Mouse (Mus musculus): ENCODE data around the gene Esyt3. TPM values are rescaled to one million over a fixed set of nuclear protein-coding genes. Genes with fewer than 3 reads are reported as not detected.

Gene Esyt3
- polyA plus RNA-seq, 1 experiment from 2014 or later, result 0.58 TPM

- no peaks in the 10 kb centered on the region for H3K9me3 ChIP-seq (ENCODE audit: control insufficient read depth, low read depth, low read length)
- H3K9ac ChIP-seq (replicated peaks; ENCODE audit: low read depth, low read length), result no peak overlapping the region
- ATAC-seq (ENCODE audit: insufficient number of reproducible peaks, insufficient read depth, low FRiP score, low read depth), result no peak
- no peaks in the 10 kb centered on the region for H3K4me1 ChIP-seq (ENCODE audit: control insufficient read depth, insufficient read depth, low read length)
- H3K36me3 ChIP-seq (ENCODE audit: control insufficient read depth, insufficient read depth, low read length), result no peaks in the 10 kb centered on the region
- no peaks in the 10 kb centered on the region for H3K27me3 ChIP-seq (ENCODE audit: control insufficient read depth, insufficient read depth, low read length)
- no peak overlapping the region for H3K27ac ChIP-seq (ENCODE audit: low read length)
- H3K4me2 ChIP-seq (replicated peaks; ENCODE audit: low read depth, low read length), result no peak overlapping the region
- no peak overlapping the region for H3K4me3 ChIP-seq (ENCODE audit: low read depth, low read length)
- 45% methylated on average over 3 of the region's 3 CpGs for WGBS
Measured at GRCm38 (mm10) chr9:99341600-99341999, 16.8 kb downstream of the Esyt3 start.

GRCm38 (mm10) chr9:99340126-99340525, 18.2 kb downstream of the Esyt3 start:
- Histone ChIP-seq H3K4me1 (ENCODE audit: control insufficient read depth, insufficient read depth, low read length) (no peaks in the 10 kb centered on the region), H3K4me3 (ENCODE audit: low read depth, low read length) (no peak overlapping the region)
- WGBS, result 75% methylated on average over 12 of the region's 12 CpGs

GRCm38 (mm10) chr9:99339182-99339581, 19.2 kb downstream of the Esyt3 start:
- WGBS, result 82% methylated on average over 1 of the region's 1 CpGs
- no peak for ATAC-seq (ENCODE audit: insufficient number of reproducible peaks, insufficient read depth, low FRiP score, low read depth)
- Histone ChIP-seq H3K4me1 (ENCODE audit: control insufficient read depth, insufficient read depth, low read length) (no peaks in the 10 kb centered on the region), H3K27me3 (ENCODE audit: control insufficient read depth, insufficient read depth, low read length) (no peaks in the 10 kb centered on the region), H3K9ac (replicated peaks; ENCODE audit: low read depth, low read length) (no peak overlapping the region), H3K4me2 (replicated peaks; ENCODE audit: low read depth, low read length) (no peak overlapping the region), H3K4me3 (ENCODE audit: low read depth, low read length) (no peak overlapping the region), H3K36me3 (ENCODE audit: control insufficient read depth, insufficient read depth, low read length) (no peaks in the 10 kb centered on the region), H3K9me3 (ENCODE audit: control insufficient read depth, low read depth, low read length) (no peaks in the 10 kb centered on the region), H3K27ac (ENCODE audit: low read length) (no peak overlapping the region)

More at GRCm38 (mm10) chr9:99340126-99340525, 18.2 kb downstream of the Esyt3 start:
- H3K9me3 ChIP-seq (ENCODE audit: control insufficient read depth, low read depth, low read length), result no peaks in the 10 kb centered on the region
- H3K4me2 ChIP-seq (replicated peaks; ENCODE audit: low read depth, low read length), result no peak overlapping the region
- H3K27ac ChIP-seq (ENCODE audit: low read length), result no peak overlapping the region
- H3K36me3 ChIP-seq (ENCODE audit: control insufficient read depth, insufficient read depth, low read length), result no peaks in the 10 kb centered on the region
- no peak overlapping the region for H3K9ac ChIP-seq (replicated peaks; ENCODE audit: low read depth, low read length)
- no peaks in the 10 kb centered on the region for H3K27me3 ChIP-seq (ENCODE audit: control insufficient read depth, insufficient read depth, low read length)
- ATAC-seq (ENCODE audit: insufficient number of reproducible peaks, insufficient read depth, low FRiP score, low read depth), result no peak

- Histone ChIP-seq H3K9me3 (ENCODE audit: control insufficient read depth, low read depth, low read length) (no peaks in the 10 kb centered on the region), H3K9ac (replicated peaks; ENCODE audit: low read depth, low read length) (no peak overlapping the region), H3K27me3 (ENCODE audit: control insufficient read depth, insufficient read depth, low read length) (no peaks in the 10 kb centered on the region), H3K4me1 (ENCODE audit: control insufficient read depth, insufficient read depth, low read length) (no peaks in the 10 kb centered on the region), H3K36me3 (ENCODE audit: control insufficient read depth, insufficient read depth, low read length) (no peaks in the 10 kb centered on the region), H3K4me3 (ENCODE audit: low read depth, low read length) (no peak overlapping the region), H3K4me2 (replicated peaks; ENCODE audit: low read depth, low read length) (no peak overlapping the region), H3K27ac (ENCODE audit: low read length) (no peak overlapping the region)
- no peak for ATAC-seq (ENCODE audit: insufficient number of reproducible peaks, insufficient read depth, low FRiP score, low read depth)
- WGBS, result 91% methylated on average over 1 of the region's 1 CpGs
Measured at GRCm38 (mm10) chr9:99338293-99338692, 20.1 kb downstream of the Esyt3 start.

GRCm38 (mm10) chr9:99336538-99336937, 21.8 kb downstream of the Esyt3 start:
- Histone ChIP-seq H3K27ac (ENCODE audit: low read length) (no peak overlapping the region), H3K36me3 (ENCODE audit: control insufficient read depth, insufficient read depth, low read length) (no peaks in the 10 kb centered on the region), H3K4me1 (ENCODE audit: control insufficient read depth, insufficient read depth, low read length) (no peaks in the 10 kb centered on the region), H3K9me3 (ENCODE audit: control insufficient read depth, low read depth, low read length) (no peaks in the 10 kb centered on the region), H3K27me3 (ENCODE audit: control insufficient read depth, insufficient read depth, low read length) (no peaks in the 10 kb centered on the region), H3K4me3 (ENCODE audit: low read depth, low read length) (no peak overlapping the region), H3K4me2 (replicated peaks; ENCODE audit: low read depth, low read length) (no peak overlapping the region), H3K9ac (replicated peaks; ENCODE audit: low read depth, low read length) (no peak overlapping the region)
- WGBS, result 78% methylated on average over 4 of the region's 4 CpGs
- no peak for ATAC-seq (ENCODE audit: insufficient number of reproducible peaks, insufficient read depth, low FRiP score, low read depth)

- no peaks in the 10 kb centered on the region for H3K36me3 ChIP-seq (ENCODE audit: control insufficient read depth, insufficient read depth, low read length)
- H3K4me1 ChIP-seq (ENCODE audit: control insufficient read depth, insufficient read depth, low read length), result peaks cover 9% of the 10 kb centered on the region
- no peak overlapping the region for H3K9ac ChIP-seq (replicated peaks; ENCODE audit: low read depth, low read length)
- WGBS, result 28% methylated on average over 4 of the region's 4 CpGs
- H3K27ac ChIP-seq (ENCODE audit: low read length), result no peak overlapping the region
- H3K4me2 ChIP-seq (replicated peaks; ENCODE audit: low read depth, low read length), result no peak overlapping the region
- no peaks in the 10 kb centered on the region for H3K9me3 ChIP-seq (ENCODE audit: control insufficient read depth, low read depth, low read length)
- no peak overlapping the region for H3K4me3 ChIP-seq (ENCODE audit: low read depth, low read length)
- no peaks in the 10 kb centered on the region for H3K27me3 ChIP-seq (ENCODE audit: control insufficient read depth, insufficient read depth, low read length)
- no peak for ATAC-seq (ENCODE audit: insufficient number of reproducible peaks, insufficient read depth, low FRiP score, low read depth)
Measured at GRCm38 (mm10) chr9:99326881-99327280, 31.5 kb downstream of the Esyt3 start.

- H3K4me1 ChIP-seq (ENCODE audit: control insufficient read depth, insufficient read depth, low read length), result peaks cover 9% of the 10 kb centered on the region
- H3K36me3 ChIP-seq (ENCODE audit: control insufficient read depth, insufficient read depth, low read length), result no peaks in the 10 kb centered on the region
- no peaks in the 10 kb centered on the region for H3K27me3 ChIP-seq (ENCODE audit: control insufficient read depth, insufficient read depth, low read length)
- no peak overlapping the region for H3K4me3 ChIP-seq (ENCODE audit: low read depth, low read length)
- no peak overlapping the region for H3K4me2 ChIP-seq (replicated peaks; ENCODE audit: low read depth, low read length)
- no peaks in the 10 kb centered on the region for H3K9me3 ChIP-seq (ENCODE audit: control insufficient read depth, low read depth, low read length)
- no peak overlapping the region for H3K9ac ChIP-seq (replicated peaks; ENCODE audit: low read depth, low read length)
- H3K27ac ChIP-seq (ENCODE audit: low read length), result no peak overlapping the region
- ATAC-seq (ENCODE audit: insufficient number of reproducible peaks, insufficient read depth, low FRiP score, low read depth), result no peak
- 83% methylated on average over 4 of the region's 4 CpGs for WGBS
Measured at GRCm38 (mm10) chr9:99325961-99326360, 32.4 kb downstream of the Esyt3 start.

GRCm38 (mm10) chr9:99325208-99325929, 33.0 kb downstream of the Esyt3 start:
- no peak overlapping the region for H3K4me3 ChIP-seq (ENCODE audit: low read depth, low read length)

GRCm38 (mm10) chr9:99320006-99320405, 38.4 kb downstream of the Esyt3 start:
- Histone ChIP-seq H3K36me3 (ENCODE audit: control insufficient read depth, insufficient read depth, low read length) (no peaks in the 10 kb centered on the region), H3K27ac (ENCODE audit: low read length) (no peak overlapping the region; the same call in 1 of the 2 replicates), H3K27me3 (ENCODE audit: control insufficient read depth, insufficient read depth, low read length) (no peaks in the 10 kb centered on the region), H3K4me2 (replicated peaks; ENCODE audit: low read depth, low read length) (no peak overlapping the region), H3K9ac (replicated peaks; ENCODE audit: low read depth, low read length) (no peak overlapping the region), H3K4me1 (ENCODE audit: control insufficient read depth, insufficient read depth, low read length) (peaks cover 7% of the 10 kb centered on the region; the same call in 1 of the 2 replicates), H3K9me3 (ENCODE audit: control insufficient read depth, low read depth, low read length) (no peaks in the 10 kb centered on the region), H3K4me3 (ENCODE audit: low read depth, low read length) (no peak overlapping the region)
- 0 out of 2 replicates have a peak, but pooled peaks have one; percentile 9 for ATAC-seq (ENCODE audit: insufficient number of reproducible peaks, insufficient read depth, low FRiP score, low read depth)
- WGBS, result 39% methylated on average over 8 of the region's 8 CpGs

More at GRCm38 (mm10) chr9:99325208-99325929, 33.0 kb downstream of the Esyt3 start:
- Histone ChIP-seq H3K27ac (ENCODE audit: low read length) (no peak overlapping the region), H3K4me1 (ENCODE audit: control insufficient read depth, insufficient read depth, low read length) (peaks cover 9% of the 10 kb centered on the region), H3K36me3 (ENCODE audit: control insufficient read depth, insufficient read depth, low read length) (no peaks in the 10 kb centered on the region), H3K9me3 (ENCODE audit: control insufficient read depth, low read depth, low read length) (no peaks in the 10 kb centered on the region), H3K27me3 (ENCODE audit: control insufficient read depth, insufficient read depth, low read length) (no peaks in the 10 kb centered on the region), H3K9ac (replicated peaks; ENCODE audit: low read depth, low read length) (no peak overlapping the region), H3K4me2 (replicated peaks; ENCODE audit: low read depth, low read length) (no peak overlapping the region)
- ATAC-seq (ENCODE audit: insufficient number of reproducible peaks, insufficient read depth, low FRiP score, low read depth), result no peak
- 81% methylated on average over 7 of the region's 7 CpGs for WGBS

All from stomach, embryonic 14.5 days (tissue).